Mouse (Mus musculus) neural tube, embryonic 11.5 days (tissue): ENCODE measurements at regions not wholly inside any gene's neighbourhood (a gene's known extent, or its start where the extent isn't known, plus 50 kb on each side); places are given as distances from the start of the nearest gene placed in this dataset.

Experiments
- ATAC-seq: fragments of 200-750 bp; cut with Nextera tagmentation; 2 replicates; pipeline ENCODE4 v1.8.0; 2017; ENCODE audit warnings: moderate number of reproducible peaks, mild to moderate bottlenecking, moderate TSS enrichment, moderate library complexity; ENCODE audit not compliant: insufficient read depth, low FRiP score, low TSS enrichment
- DNase-seq: peaks from one replicate; pipeline ENCODE4 v3.0.0-alpha.2; 2015; ENCODE audit warnings: low spot score
- H3K27ac ChIP-seq: fragments of 300-500 bp; sonication (generic); 2 replicates; pipeline ENCODE4 v1.5.1; 2014; ENCODE audit warnings: low read depth, mild to moderate bottlenecking, low read length
- H3K27me3 ChIP-seq: fragments of 300-500 bp; sonication (generic); 2 replicates; pipeline ENCODE4 v1.6.1; 2014; ENCODE audit warnings: mild to moderate bottlenecking, low read length, mixed read lengths; ENCODE audit not compliant: control insufficient read depth, insufficient read depth
- H3K36me3 ChIP-seq: fragments of 300-500 bp; sonication (generic); 2 replicates; pipeline ENCODE4 v1.6.1; 2014; ENCODE audit warnings: mild to moderate bottlenecking, low read length, moderate library complexity, mixed read lengths; ENCODE audit not compliant: control insufficient read depth, insufficient read depth
- H3K4me1 ChIP-seq: fragments of 300-500 bp; sonication (generic); 2 replicates; pipeline ENCODE4 v1.6.1; 2014; ENCODE audit warnings: low read length, mixed read lengths; ENCODE audit not compliant: control insufficient read depth, insufficient read depth
- H3K4me2 ChIP-seq: fragments of 300-500 bp; sonication (generic); 2 replicates; pipeline ENCODE4 v1.6.1; 2014; ENCODE audit warnings: low read depth, mild to moderate bottlenecking, moderate library complexity
- H3K4me3 ChIP-seq: fragments of 300-500 bp; sonication (generic); 2 replicates; pipeline ENCODE4 v1.5.1; 2014; ENCODE audit warnings: low read depth, low read length
- H3K9ac ChIP-seq: fragments of 300-500 bp; sonication (generic); 2 replicates; pipeline ENCODE4 v1.6.1; 2014; ENCODE audit warnings: mild to moderate bottlenecking, low read length
- H3K9me3 ChIP-seq: fragments of 300-500 bp; sonication (generic); 2 replicates; pipeline ENCODE4 v1.6.1; 2016; ENCODE audit warnings: low read length; ENCODE audit not compliant: control insufficient read depth
- WGBS: fragments of 180-500 bp; shearing (Covaris S2); extraction: QIAGEN DNeasy Blood & Tissue Kit; methylation state at CpG from one replicate; pipeline ENCODE4 v1.1.7; 2014; 5-methylcytosine and 5-hydroxymethylcytosine counted together

DNA sequence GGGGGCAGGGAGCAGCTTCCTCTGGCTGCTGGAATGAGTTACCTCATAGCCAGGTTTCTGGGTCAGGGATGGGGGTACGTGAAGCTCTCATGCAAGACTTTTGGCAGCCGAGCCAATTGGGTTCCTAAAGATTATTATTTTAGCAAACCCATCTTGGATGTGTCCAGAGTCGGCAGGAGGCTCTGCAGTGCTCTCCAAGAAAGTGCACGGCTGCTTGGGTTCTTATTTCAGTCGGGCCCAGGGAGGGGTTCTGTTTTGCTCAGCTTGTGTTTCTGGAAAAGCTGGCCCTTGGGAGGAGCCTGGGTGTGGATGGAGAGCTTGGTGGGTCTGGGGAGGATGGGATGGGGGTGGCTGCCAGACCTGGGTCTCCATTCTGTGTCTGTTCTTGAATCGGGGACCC, 70.8 kb downstream of the Gm26897 start:
- DNase-seq (no peak), ATAC-seq (no peak)
- Histone ChIP-seq H3K4me2 (no peak overlapping the region), H3K9ac (no peak overlapping the region), H3K27ac (no peak overlapping the region), H3K4me3 (no peak overlapping the region), H3K4me1 (peaks cover 16% of the 10 kb centered on the region), H3K36me3 (no peaks in the 10 kb centered on the region), H3K9me3 (no peaks in the 10 kb centered on the region), H3K27me3 (no peaks in the 10 kb centered on the region; the same call in 1 of the 2 replicates)
- WGBS = 71% methylated on average over 6 of the region's 6 CpGs

DNA sequence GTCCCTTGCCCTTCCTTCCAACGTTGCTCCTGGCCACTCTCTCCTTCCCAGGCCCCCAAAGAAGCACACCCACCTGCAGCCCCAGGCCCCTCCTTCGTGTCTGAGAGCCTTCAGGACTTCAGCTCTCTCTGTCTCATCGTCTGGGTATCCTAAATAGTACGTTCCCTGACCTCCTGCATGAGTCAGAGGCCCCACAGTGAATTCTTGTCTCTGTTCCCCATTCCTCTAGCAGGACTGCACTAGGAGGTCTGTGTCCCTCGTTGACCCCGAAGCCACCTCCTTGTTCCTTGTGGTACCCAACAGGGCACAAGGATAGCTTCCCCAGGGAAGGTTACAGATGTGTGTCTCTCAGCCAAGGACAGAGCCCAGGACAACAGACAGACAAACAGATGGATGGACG, 71.4 kb downstream of the Gm26897 start:
- no peaks in the 10 kb centered on the region; the same call in 1 of the 2 replicates for H3K27me3 ChIP-seq
- no peak for ATAC-seq
- H3K9me3 ChIP-seq = no peaks in the 10 kb centered on the region
- no peak overlapping the region for H3K4me3 ChIP-seq
- H3K4me2 ChIP-seq = no peak overlapping the region
- peaks cover 10% of the 10 kb centered on the region for H3K4me1 ChIP-seq
- no peak overlapping the region for H3K27ac ChIP-seq
- no peak overlapping the region for H3K9ac ChIP-seq
- 57% methylated on average over 7 of the region's 7 CpGs for WGBS
- DNase-seq = peak; percentile 11
- H3K36me3 ChIP-seq = no peaks in the 10 kb centered on the region

DNA sequence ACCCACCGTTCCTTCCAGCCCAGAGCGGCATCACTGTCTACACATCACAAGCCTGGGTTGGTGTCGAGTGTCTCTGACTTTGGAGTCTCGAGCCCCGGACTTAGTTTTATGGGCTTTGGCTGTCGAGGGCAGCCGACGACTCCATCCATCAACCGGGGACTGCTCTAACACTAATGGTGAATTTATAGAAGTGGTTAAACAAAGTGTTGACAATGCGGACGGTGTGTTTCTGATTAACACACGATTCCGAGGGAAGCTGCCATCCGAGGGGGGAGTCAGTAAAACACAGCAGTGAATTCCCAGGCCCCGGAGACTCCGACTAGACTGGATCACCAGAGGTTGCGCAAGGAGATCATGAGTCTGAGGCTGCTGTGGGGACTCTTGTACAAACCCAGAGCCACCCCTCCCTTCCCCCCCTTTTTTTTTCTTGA, 72.1 kb downstream of the Gm26897 start:
- H3K4me3 ChIP-seq = no peak overlapping the region
- 13% methylated on average over 17 of the region's 17 CpGs for WGBS
- peaks cover 8% of the 10 kb centered on the region for H3K4me1 ChIP-seq
- no peak overlapping the region for H3K4me2 ChIP-seq
- no peaks in the 10 kb centered on the region for H3K36me3 ChIP-seq
- H3K9ac ChIP-seq = no peak overlapping the region; the same call in 1 of the 2 replicates
- no peak overlapping the region for H3K27ac ChIP-seq
- no peaks in the 10 kb centered on the region for H3K9me3 ChIP-seq
- H3K27me3 ChIP-seq = no peaks in the 10 kb centered on the region; the same call in 1 of the 2 replicates
- ATAC-seq = no peak
- peak; percentile 24 for DNase-seq

DNA sequence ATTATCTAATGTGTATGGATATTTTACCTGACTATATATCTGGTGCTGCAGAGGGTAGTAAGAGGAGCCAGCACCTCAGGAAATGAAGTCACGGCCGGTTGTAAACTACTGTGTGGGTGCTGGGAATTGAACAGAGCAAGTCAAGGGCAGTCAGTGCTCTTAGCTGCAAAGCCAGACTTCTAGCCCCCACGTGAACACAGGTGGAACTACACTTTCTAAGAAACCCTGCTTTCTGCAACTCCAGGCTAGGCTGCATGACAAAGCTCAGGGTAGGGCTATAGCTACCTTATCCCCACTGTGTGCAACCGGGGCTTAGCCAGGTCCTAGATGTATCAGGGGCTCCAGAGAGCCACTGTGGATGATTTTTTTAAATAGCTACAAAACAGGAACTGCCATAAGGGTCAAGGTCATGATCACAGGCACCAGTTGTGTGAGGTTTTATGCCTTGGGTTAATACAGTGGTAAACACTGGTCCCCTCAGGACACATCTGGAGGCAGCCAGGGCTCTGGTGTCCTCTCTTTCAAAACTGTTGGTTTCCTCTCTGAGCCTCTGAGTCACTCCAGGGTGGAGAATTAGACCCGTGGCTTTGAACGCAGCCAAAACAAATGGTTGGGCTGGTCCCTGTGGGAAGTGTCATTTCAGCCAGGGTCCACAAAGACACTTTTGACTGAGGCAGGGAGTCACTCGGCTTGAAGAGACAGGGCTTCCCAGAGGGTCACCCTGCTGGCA, 76.5 kb downstream of the Gm26897 start:
- H3K27me3 ChIP-seq = no peaks in the 10 kb centered on the region; the same call in 1 of the 2 replicates
- peak; percentile 10 for DNase-seq
- H3K27ac ChIP-seq = no peak overlapping the region
- ATAC-seq = no peak
- no peak overlapping the region for H3K4me2 ChIP-seq
- no peak overlapping the region for H3K9ac ChIP-seq
- WGBS = 31% methylated on average over 7 of the region's 7 CpGs
- no peaks in the 10 kb centered on the region for H3K36me3 ChIP-seq
- no peaks in the 10 kb centered on the region for H3K9me3 ChIP-seq
- peaks cover 7% of the 10 kb centered on the region for H3K4me1 ChIP-seq
- H3K4me3 ChIP-seq = no peak overlapping the region

DNA sequence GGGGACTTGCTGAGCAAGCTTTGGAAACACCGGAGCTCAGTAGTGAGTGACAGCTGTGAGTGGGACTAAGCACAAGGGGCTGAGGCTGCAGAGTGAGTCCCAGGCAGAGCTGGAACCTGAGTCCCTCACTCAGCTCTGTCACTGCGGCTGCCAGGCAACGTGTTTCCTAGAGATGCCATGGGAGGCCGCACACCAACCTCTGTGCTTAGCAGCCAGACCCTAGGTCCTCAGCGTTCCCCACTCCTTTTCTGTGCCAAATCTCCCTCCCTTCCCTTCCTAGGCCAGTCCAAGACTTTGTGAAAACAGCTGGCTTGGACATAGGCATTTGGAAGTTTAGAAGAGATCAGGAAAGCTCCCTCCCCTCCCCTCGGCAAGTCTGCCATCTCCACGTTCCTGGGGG, 78.9 kb downstream of the Gm26897 start:
- DNase-seq = peak; percentile 9
- Histone ChIP-seq H3K27me3 (no peaks in the 10 kb centered on the region), H3K4me1 (no peaks in the 10 kb centered on the region; the same call in 1 of the 2 replicates), H3K36me3 (no peaks in the 10 kb centered on the region), H3K4me3 (no peak overlapping the region), H3K9me3 (no peaks in the 10 kb centered on the region), H3K27ac (no peak overlapping the region), H3K9ac (no peak overlapping the region), H3K4me2 (no peak overlapping the region)
- WGBS = 61% methylated on average over 7 of the region's 7 CpGs
- no peak for ATAC-seq

DNA sequence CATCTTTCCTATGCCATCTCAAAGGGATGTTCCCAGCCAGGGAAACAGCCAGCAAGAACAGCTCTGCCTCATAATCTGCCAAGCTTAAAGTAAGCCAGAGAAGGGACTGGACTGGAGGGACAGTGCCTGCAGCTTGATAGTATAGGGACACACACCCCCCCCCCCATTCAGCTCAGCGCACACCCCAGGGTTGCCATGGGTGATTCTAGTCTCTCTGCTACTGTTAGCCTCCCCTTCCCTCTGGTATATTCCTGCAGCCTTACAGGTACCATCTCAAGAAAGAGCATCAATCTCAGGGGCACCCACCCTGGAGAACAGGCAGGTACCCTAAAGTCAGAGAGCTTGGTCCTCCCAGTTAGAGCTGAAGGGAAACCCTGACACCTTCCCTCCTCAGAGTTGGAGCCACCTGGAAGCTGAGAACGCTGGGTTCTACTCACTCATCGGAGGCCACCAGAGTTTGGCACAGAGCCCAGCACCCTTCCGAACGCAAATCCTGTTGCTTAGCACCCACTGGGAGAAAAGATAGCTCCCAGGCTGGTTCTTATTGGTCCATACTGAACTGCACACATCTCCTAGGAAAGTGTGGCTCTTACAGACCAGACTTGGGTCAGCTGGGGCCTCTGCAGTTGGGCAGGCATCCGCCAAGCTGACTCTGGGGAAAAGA, 79.5 kb downstream of the Gm26897 start:
- H3K27ac ChIP-seq = no peak overlapping the region
- H3K9ac ChIP-seq = no peak overlapping the region
- ATAC-seq = no peak
- H3K27me3 ChIP-seq = no peaks in the 10 kb centered on the region
- 89% methylated on average over 6 of the region's 6 CpGs for WGBS
- H3K4me3 ChIP-seq = no peak overlapping the region
- no peaks in the 10 kb centered on the region; the same call in 1 of the 2 replicates for H3K4me1 ChIP-seq
- no peaks in the 10 kb centered on the region for H3K36me3 ChIP-seq
- H3K9me3 ChIP-seq = no peaks in the 10 kb centered on the region
- H3K4me2 ChIP-seq = no peak overlapping the region
- DNase-seq = peak; percentile 9

DNA sequence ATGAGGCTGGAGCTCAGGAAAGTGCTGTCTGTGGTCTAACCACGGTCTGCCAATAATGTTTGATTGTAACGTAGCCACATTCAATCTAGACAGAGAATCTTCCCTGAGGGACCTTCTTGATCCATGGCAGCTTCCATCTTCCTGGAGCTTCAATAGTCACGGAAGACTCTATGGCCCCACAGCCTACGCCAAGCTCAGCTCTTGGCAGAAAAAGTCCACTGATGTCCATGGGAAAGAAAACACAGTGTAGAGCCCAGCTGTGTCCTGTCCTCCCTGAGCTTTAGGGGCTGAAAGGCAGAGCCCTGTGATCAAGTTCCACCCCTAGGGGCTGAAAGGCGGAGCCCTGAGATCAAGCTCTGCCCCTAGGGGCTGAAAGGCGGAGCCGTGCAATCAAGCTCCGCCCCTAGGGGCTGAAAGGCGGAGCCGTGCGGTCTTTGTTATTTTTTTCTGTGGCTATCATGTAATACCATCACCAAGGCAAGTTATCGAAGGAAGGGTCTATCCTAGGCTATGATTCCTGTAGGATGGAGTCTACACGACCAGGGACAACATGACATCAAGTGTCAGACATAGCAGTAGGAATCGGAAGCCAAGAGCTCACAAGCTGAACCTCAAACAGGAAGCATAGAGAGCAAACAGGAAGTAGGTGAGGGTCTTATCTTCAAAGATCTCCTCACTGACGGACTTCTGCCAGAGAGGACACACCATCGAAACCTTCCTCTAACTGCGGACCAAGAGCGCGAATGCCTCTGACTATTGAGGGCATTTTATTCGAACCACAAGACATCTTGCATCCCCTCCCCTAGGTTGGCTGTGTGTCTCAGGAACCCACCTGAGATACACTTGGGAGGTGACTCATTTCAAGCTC, 81.4 kb downstream of the Gm26897 start:
- peak; percentile 7 for DNase-seq
- ATAC-seq = no peak
- no peaks in the 10 kb centered on the region for H3K36me3 ChIP-seq
- H3K9me3 ChIP-seq = no peaks in the 10 kb centered on the region
- H3K9ac ChIP-seq = no peak overlapping the region
- H3K4me1 ChIP-seq = no peaks in the 10 kb centered on the region; the same call in 1 of the 2 replicates
- no peak overlapping the region for H3K4me2 ChIP-seq
- no peak overlapping the region for H3K27ac ChIP-seq
- WGBS = 88% methylated on average over 20 of the region's 20 CpGs
- no peaks in the 10 kb centered on the region for H3K27me3 ChIP-seq
- H3K4me3 ChIP-seq = no peak overlapping the region

DNA sequence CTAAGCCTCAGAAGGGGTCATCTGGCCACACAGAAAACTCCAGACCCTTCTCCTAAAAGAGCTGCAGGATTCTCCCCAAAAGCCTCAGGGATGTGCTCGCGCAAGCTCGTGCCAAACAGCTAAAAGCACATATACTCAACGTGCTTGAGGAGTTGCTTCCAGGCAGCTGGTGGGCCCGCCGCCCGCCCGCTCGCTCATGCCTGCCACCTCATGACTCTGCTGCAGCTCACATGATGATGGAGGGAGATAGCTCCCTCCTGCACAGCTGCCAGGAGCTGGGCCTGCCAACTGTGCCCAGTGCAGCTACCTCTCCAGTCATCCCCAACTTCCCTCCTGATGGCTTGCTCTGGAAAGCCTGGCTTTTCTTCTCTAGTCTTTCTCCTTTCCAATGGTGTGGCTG, 87.2 kb downstream of the Gm26897 start:
- Histone ChIP-seq H3K36me3 (no peaks in the 10 kb centered on the region), H3K4me1 (0 out of 2 replicates have a peak, but pooled peaks cover 3% of the 10 kb centered on the region), H3K4me2 (no peak overlapping the region), H3K27me3 (no peaks in the 10 kb centered on the region), H3K9ac (no peak overlapping the region), H3K9me3 (no peaks in the 10 kb centered on the region), H3K4me3 (no peak overlapping the region), H3K27ac (no peak overlapping the region)
- DNase-seq = no peak
- 92% methylated on average over 9 of the region's 9 CpGs for WGBS
- no peak for ATAC-seq
